Mouse (Mus musculus) midbrain, postnatal 0 days (tissue): ENCODE results near the gene Hnf1a. TPM values are rescaled to one million over a fixed set of nuclear protein-coding genes. Genes with fewer than 3 reads are reported as not detected.

ENCODE experiments used
- ATAC-seq: fragments of 200-750 bp; cut with Nextera tagmentation; 2 replicates; pipeline ENCODE4 v1.8.0; 2017; ENCODE audit warnings: moderate number of reproducible peaks, mild to moderate bottlenecking, moderate TSS enrichment, moderate library complexity; ENCODE audit not compliant: low FRiP score
- DNase-seq: peaks from one replicate; pipeline ENCODE4 v3.0.0-alpha.2; 2015; ENCODE audit warnings: low spot score
- H3K27ac ChIP-seq: fragments of 300-500 bp; sonication (generic); 2 replicates; pipeline ENCODE4 v1.5.1; 2014; ENCODE audit warnings: low read depth, mild to moderate bottlenecking, low read length, mixed read lengths
- H3K27me3 ChIP-seq: fragments of 300-500 bp; sonication (generic); 2 replicates; pipeline ENCODE4 v1.6.1; 2014; ENCODE audit warnings: low read length, control low read depth, mixed read lengths; ENCODE audit not compliant: insufficient read depth
- H3K36me3 ChIP-seq: fragments of 300-500 bp; sonication (generic); 2 replicates; pipeline ENCODE4 v1.6.1; 2014; ENCODE audit warnings: low read length, control low read depth, mixed read lengths; ENCODE audit not compliant: insufficient read depth
- H3K4me1 ChIP-seq: fragments of 300-500 bp; sonication (generic); 2 replicates; pipeline ENCODE4 v1.6.1; 2014; ENCODE audit warnings: mild to moderate bottlenecking, control low read depth, antibody characterized with exemption, low read length, mixed read lengths; ENCODE audit not compliant: insufficient read depth
- H3K4me2 ChIP-seq: fragments of 300-500 bp; sonication (generic); 2 replicates; pipeline ENCODE4 v1.6.1; 2014; ENCODE audit warnings: low read depth, mild to moderate bottlenecking, low read length, mixed read lengths; ENCODE audit not compliant: poor library complexity, severe bottlenecking
- H3K4me3 ChIP-seq: fragments of 300-500 bp; sonication (generic); 2 replicates; pipeline ENCODE4 v1.5.1; 2014; ENCODE audit warnings: low read depth, mild to moderate bottlenecking, low read length, moderate library complexity
- H3K9ac ChIP-seq: fragments of 300-500 bp; sonication (generic); replicated peaks from 2 replicates; pipeline ENCODE4 v1.6.1; 2014; ENCODE audit warnings: mild to moderate bottlenecking, low read length, moderate library complexity, mixed read lengths; ENCODE audit not compliant: poor library complexity, severe bottlenecking
- H3K9me3 ChIP-seq: fragments of 300-500 bp; sonication (generic); 2 replicates; pipeline ENCODE4 v1.6.1; 2016; ENCODE audit warnings: low read length, control low read depth
- CTCF ChIP-seq: IDR thresholded peaks from 2 replicates; pipeline ENCODE4 v1.5.1; 2016; ENCODE audit warnings: antibody characterized with exemption, mild to moderate bottlenecking
- WGBS: fragments of 180-500 bp; shearing (Covaris S2); extraction: QIAGEN DNeasy Blood & Tissue Kit; methylation state at CpG from one replicate; pipeline ENCODE4 v1.1.7; 2014; 5-methylcytosine and 5-hydroxymethylcytosine counted together
- polyA plus RNA-seq: library from polyadenylated mRNA; unstranded; fragments of >200 nt; fragmentation: Nextera tagmentation; extraction: Ambion mirVana; gene quantifications from 2 replicates; pipeline ENCODE4 v1.2.1, GENCODE M21; 2015
- total RNA-seq: library from RNA; depleted of rRNA; stranded (reverse); fragments of >200 nt; gene quantifications from 2 replicates; pipeline ENCODE4 v1.2.3, GENCODE M21; 2014; rRNA removed

Hnf1a gene
- total and polyA plus RNA-seq, 2 experiments from 2014 or later, result 0.05 TPM; not detected in 1

DNA sequence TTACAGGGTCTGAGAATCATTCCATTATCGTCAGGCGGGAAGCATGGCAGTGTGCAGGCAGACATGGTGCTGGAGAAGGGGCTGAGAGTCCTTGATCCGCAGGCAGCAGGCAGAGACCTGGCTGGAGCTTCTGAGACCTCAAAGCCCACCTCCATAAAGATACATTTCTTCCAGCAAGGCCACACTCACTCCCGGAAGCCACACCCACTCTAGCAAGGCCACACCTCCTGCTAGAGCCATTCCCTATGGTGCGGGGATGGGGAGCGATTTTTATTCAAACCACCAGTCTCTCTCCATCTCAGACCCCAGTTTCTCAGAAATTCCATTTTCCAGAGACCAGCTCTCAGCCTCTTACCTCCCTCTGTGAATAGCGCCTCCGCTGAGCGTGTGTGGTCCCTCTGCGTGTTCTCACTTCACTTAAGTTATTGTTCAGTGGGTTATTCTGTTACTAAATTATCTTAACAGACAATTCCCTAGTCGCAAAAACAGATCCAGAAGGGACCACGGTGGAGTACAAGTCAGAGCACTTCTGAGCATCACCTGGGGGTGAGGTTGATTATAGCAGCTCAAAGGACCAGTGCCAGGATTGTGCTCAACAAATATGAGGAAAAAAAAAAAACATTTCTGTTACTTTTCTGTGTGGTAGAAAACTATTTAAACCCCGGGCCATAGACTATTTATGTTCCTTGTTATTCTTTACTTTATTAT, 62.1 kb downstream of the Hnf1a start:
- WGBS, result 58% methylated on average over 13 of the region's 13 CpGs
- H3K4me2 ChIP-seq, result no peak overlapping the region
- DNase-seq, result no peak
- ATAC-seq, result no peak
- no peaks in the 10 kb centered on the region for H3K9me3 ChIP-seq
- no peaks in the 10 kb centered on the region for H3K27me3 ChIP-seq
- H3K4me3 ChIP-seq, result no peak overlapping the region
- TF ChIP-seq CTCF, result no peak
- no peak overlapping the region for H3K27ac ChIP-seq
- no peaks in the 10 kb centered on the region for H3K36me3 ChIP-seq
- no peaks in the 10 kb centered on the region for H3K4me1 ChIP-seq
- H3K9ac ChIP-seq, result no peak overlapping the region

DNA sequence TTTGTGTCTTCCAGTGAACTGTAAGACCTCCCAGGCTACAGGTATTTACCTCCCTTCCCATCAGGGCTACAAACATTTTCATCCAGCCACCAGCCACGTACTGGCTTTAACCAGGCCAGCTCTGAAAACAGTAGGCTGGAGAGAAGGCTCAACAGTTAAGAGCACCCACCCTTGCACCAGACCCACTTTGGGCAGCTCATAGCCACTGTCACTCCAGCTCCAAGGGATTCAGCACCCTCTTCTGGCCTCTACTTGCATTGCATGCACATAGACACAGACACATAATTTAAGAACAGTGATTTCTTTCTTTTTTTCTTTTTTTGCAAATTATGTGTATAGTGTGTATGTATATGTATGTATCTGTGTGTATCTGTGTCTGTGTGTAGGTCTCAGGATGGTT, 68.5 kb downstream of the Hnf1a start:
- 38% methylated on average over 1 of the region's 1 CpGs for WGBS
- Histone ChIP-seq H3K4me3 (no peak overlapping the region), H3K4me2 (no peak overlapping the region), H3K27ac (no peak overlapping the region), H3K4me1 (no peaks in the 10 kb centered on the region), H3K9ac (no peak overlapping the region), H3K27me3 (no peaks in the 10 kb centered on the region), H3K36me3 (no peaks in the 10 kb centered on the region), H3K9me3 (no peaks in the 10 kb centered on the region)
- ATAC-seq (no peak), DNase-seq (peak; percentile 68)
- peak; percentile 87 for TF ChIP-seq CTCF

Other genes starting within 250 kb of the Hnf1a start
- gene Ankrd13a, start 196.4 kb downstream of the Hnf1a start, total RNA-seq, result 39.3 and 47.3 TPM in 2 replicates
- 22.4 and 24.9 TPM in 2 replicates for gene Ankrd13a, start 196.4 kb downstream of the Hnf1a start, polyA plus RNA-seq
- gene Git2, start 195.6 kb downstream of the Hnf1a start, total RNA-seq, result 41.8 and 45.1 TPM in 2 replicates
- 25.5 and 33.8 TPM in 2 replicates for gene Git2, start 195.6 kb downstream of the Hnf1a start, polyA plus RNA-seq
- 299 and 345 TPM in 2 replicates for gene 1500011B03Rik, start 147.6 kb downstream of the Hnf1a start, total RNA-seq
- 372 and 393 TPM in 2 replicates for gene 1500011B03Rik, start 147.6 kb downstream of the Hnf1a start, polyA plus RNA-seq
- gene 4930519G04Rik, start 117.4 kb downstream of the Hnf1a start, total RNA-seq, result not detected in 2 replicates
- gene 4930519G04Rik, start 117.4 kb downstream of the Hnf1a start, polyA plus RNA-seq, result not detected in 2 replicates
- gene Gm9936, start 112.4 kb downstream of the Hnf1a start, total RNA-seq, result 5.8 and 6.7 TPM in 2 replicates
- 3.1 and 3.3 TPM in 2 replicates for gene Gm9936, start 112.4 kb downstream of the Hnf1a start, polyA plus RNA-seq
- gene Oasl2, start 74.2 kb downstream of the Hnf1a start, total RNA-seq, result 1.8 and 6.3 TPM in 2 replicates
- gene Oasl2, start 74.2 kb downstream of the Hnf1a start, polyA plus RNA-seq, result 3.9 and 5.1 TPM in 2 replicates
- gene Oasl1, start 47.9 kb downstream of the Hnf1a start, total RNA-seq, result 0.24 and 3.8 TPM in 2 replicates
- 0.32 and 0.79 TPM in 2 replicates for gene Oasl1, start 47.9 kb downstream of the Hnf1a start, polyA plus RNA-seq
- gene 2210016L21Rik, start 28.9 kb downstream of the Hnf1a start, total RNA-seq, result 62.9 and 71.3 TPM in 2 replicates
- gene 2210016L21Rik, start 28.9 kb downstream of the Hnf1a start, polyA plus RNA-seq, result 189 and 225 TPM in 2 replicates
- gene Sppl3, start 40.0 kb upstream of the Hnf1a start, total RNA-seq, result 153 TPM in 2 replicates
- gene Sppl3, start 40.0 kb upstream of the Hnf1a start, polyA plus RNA-seq, result 34.9 and 37.1 TPM in 2 replicates
- gene Gm10401, start 127.2 kb upstream of the Hnf1a start, total RNA-seq, result not detected in 2 replicates
- 42.9 and 44.1 TPM in 2 replicates for gene Gm10401, start 127.2 kb upstream of the Hnf1a start, polyA plus RNA-seq
- 16.5 and 17.4 TPM in 2 replicates for gene Acads, start 148.3 kb upstream of the Hnf1a start, total RNA-seq
- gene Acads, start 148.3 kb upstream of the Hnf1a start, polyA plus RNA-seq, result 13.4 and 14.1 TPM in 2 replicates
- gene Unc119b, start 163.9 kb upstream of the Hnf1a start, total RNA-seq, result 28.4 and 30.0 TPM in 2 replicates
- gene Unc119b, start 163.9 kb upstream of the Hnf1a start, polyA plus RNA-seq, result 16.9 and 18.4 TPM in 2 replicates
- gene Mlec, start 187.1 kb upstream of the Hnf1a start, total RNA-seq, result 61.7 and 64.6 TPM in 2 replicates
- gene Mlec, start 187.1 kb upstream of the Hnf1a start, polyA plus RNA-seq, result 11.4 and 16.2 TPM in 2 replicates
- 15.5 and 29.8 TPM in 2 replicates for gene Cabp1, start 223.3 kb upstream of the Hnf1a start, total RNA-seq
- gene Cabp1, start 223.3 kb upstream of the Hnf1a start, polyA plus RNA-seq, result 11.1 and 12.7 TPM in 2 replicates